Mouse (Mus musculus): ENCODE data around the gene Pigq. TPM values are rescaled to one million over a fixed set of nuclear protein-coding genes. Genes with fewer than 3 reads are reported as not detected.
A peak's percentile ranks its signal among the peaks of the same experiment; 100 is the strongest.

Pigq gene
- polyA plus RNA-seq, 1 experiment from 2014 or later: 69.8 TPM

GRCm38 (mm10) chr17:25947576-25947975, 2.8 kb upstream of the Pigq start:
- no peak for ATAC-seq (ENCODE audit: insufficient number of reproducible peaks, low FRiP score)
- Histone ChIP-seq H3K4me2 (no peak overlapping the region), H3K4me3 (no peak overlapping the region), H3K4me1 (replicated peaks) (peaks cover 19% of the 10 kb centered on the region), H3K27me3 (replicated peaks) (peaks cover 35% of the 10 kb centered on the region), H3K27ac (ENCODE audit: poor library complexity, severe bottlenecking) (no peak overlapping the region), H3K36me3 (no peaks in the 10 kb centered on the region), H3K9ac (peak overlapping the region; percentile 15; the same call in 1 of the 2 replicates), H3K9me3 (replicated peaks) (no peaks in the 10 kb centered on the region)
- WGBS: 72% methylated on average over 4 of the region's 4 CpGs

DNA sequence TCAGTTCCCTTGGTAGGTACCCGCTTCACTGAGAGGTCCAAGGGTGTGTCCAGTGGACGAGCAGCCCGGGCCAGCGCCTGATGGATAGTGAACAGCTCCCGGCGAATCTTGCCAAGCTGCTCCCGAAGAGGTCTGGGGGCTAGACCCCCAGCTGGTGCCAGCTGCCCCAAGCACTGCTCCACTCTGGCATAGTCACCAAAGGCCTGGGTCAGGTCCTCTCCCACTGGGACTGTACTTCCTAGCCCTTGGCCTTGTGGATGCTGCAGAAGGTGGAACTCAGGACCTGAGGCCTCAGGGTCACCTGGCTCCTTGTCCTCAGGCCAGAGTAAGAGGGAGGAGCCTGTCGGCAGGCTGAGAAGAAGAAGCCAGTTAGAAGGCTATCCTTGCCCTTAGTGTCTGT, 2.2 kb upstream of the Pigq start:
- H3K9ac ChIP-seq: no peak overlapping the region
- peaks cover 28% of the 10 kb centered on the region for H3K27me3 ChIP-seq (replicated peaks)
- H3K4me2 ChIP-seq: no peak overlapping the region
- WGBS: 78% methylated on average over 8 of the region's 8 CpGs
- peaks cover 14% of the 10 kb centered on the region for H3K4me1 ChIP-seq (replicated peaks)
- ATAC-seq (ENCODE audit: insufficient number of reproducible peaks, low FRiP score): no peak
- H3K36me3 ChIP-seq: no peaks in the 10 kb centered on the region
- no peaks in the 10 kb centered on the region for H3K9me3 ChIP-seq (replicated peaks)
- no peak overlapping the region for H3K27ac ChIP-seq (ENCODE audit: poor library complexity, severe bottlenecking)
- H3K4me3 ChIP-seq: no peak overlapping the region

- peaks cover 11% of the 10 kb centered on the region for H3K4me1 ChIP-seq (replicated peaks)
- peaks cover 23% of the 10 kb centered on the region for H3K27me3 ChIP-seq (replicated peaks)
- H3K9me3 ChIP-seq (replicated peaks): no peaks in the 10 kb centered on the region
- no peak for ATAC-seq (ENCODE audit: insufficient number of reproducible peaks, low FRiP score)
- H3K4me3 ChIP-seq: no peak overlapping the region
- no peak overlapping the region for H3K9ac ChIP-seq
- no peak overlapping the region for H3K4me2 ChIP-seq
- 69% methylated on average over 7 of the region's 7 CpGs for WGBS
- no peak overlapping the region for H3K27ac ChIP-seq (ENCODE audit: poor library complexity, severe bottlenecking)
- H3K36me3 ChIP-seq: no peaks in the 10 kb centered on the region
Measured at GRCm38 (mm10) chr17:25946349-25946748, 1.6 kb upstream of the Pigq start.

- H3K27ac ChIP-seq (ENCODE audit: poor library complexity, severe bottlenecking): no peak overlapping the region
- ATAC-seq (ENCODE audit: insufficient number of reproducible peaks, low FRiP score): no peak
Measured at GRCm38 (mm10) chr17:25945517-25946155, 900 bp upstream of the Pigq start.

DNA sequence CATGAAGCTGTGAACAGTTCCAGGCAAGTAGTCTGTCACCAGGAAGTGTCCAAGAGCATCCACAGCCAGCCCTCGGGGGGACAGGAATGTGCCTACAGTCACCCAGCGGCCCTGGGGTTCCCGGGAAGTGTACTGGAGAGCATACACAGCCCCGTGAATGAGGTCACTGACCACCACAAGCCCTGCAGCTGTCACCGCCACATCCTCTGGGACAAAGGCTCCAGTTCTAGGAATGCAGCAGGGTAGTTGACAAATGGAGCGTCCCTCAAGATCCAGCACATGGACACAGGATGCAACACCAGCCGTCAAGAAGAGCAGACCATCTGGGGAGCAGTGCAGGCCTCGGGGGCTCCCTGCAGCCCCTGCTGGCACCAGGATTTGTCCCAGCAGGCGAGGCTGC, 967 bp downstream of the Pigq start:
- Histone ChIP-seq H3K4me2 (peak overlapping the region; percentile 33; the same call in 1 of the 2 replicates), H3K27me3 (replicated peaks) (peaks cover 4% of the 10 kb centered on the region; the same call in 1 of the 2 replicates), H3K4me1 (replicated peaks) (peaks cover 15% of the 10 kb centered on the region), H3K9ac (peak overlapping the region; percentile 6; the same call in 1 of the 2 replicates), H3K4me3 (no peak overlapping the region), H3K27ac (ENCODE audit: poor library complexity, severe bottlenecking) (peak overlapping the region; percentile 47), H3K36me3 (0 out of 2 replicates have a peak, but pooled peaks cover 2% of the 10 kb centered on the region), H3K9me3 (replicated peaks) (no peaks in the 10 kb centered on the region)
- 61% methylated on average over 9 of the region's 9 CpGs for WGBS
- ATAC-seq (ENCODE audit: insufficient number of reproducible peaks, low FRiP score): no peak

More at GRCm38 (mm10) chr17:25945517-25946155, 900 bp upstream of the Pigq start:
- H3K9ac ChIP-seq: no peak overlapping the region
- H3K4me2 ChIP-seq: no peak overlapping the region
- H3K4me1 ChIP-seq (replicated peaks): peaks cover 9% of the 10 kb centered on the region
- peaks cover 16% of the 10 kb centered on the region for H3K27me3 ChIP-seq (replicated peaks)
- no peak overlapping the region for H3K4me3 ChIP-seq
- no peaks in the 10 kb centered on the region for H3K9me3 ChIP-seq (replicated peaks)
- 62% methylated on average over 9 of the region's 9 CpGs for WGBS
- H3K36me3 ChIP-seq: no peaks in the 10 kb centered on the region

DNA sequence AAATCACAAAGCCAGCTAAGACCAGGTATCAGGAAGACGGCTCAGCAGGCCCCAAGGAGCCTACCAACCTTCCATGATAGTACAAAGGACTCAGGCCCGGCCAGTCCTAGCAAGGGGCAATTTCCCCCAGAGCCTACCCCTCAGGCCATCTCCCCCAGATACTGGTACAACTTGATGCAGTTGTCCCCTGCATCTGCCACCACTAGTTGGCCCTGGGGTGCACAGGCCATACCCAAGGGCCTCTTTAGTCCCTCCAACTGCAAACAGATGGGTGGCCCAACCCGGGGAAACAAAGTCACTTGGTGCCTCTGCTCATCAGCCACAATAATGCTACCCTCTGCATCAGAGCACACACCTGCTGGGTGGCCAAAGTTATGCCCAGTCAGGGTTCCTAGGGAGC, 1.5 kb downstream of the Pigq start:
- Histone ChIP-seq H3K9me3 (replicated peaks) (no peaks in the 10 kb centered on the region), H3K36me3 (peaks cover 4% of the 10 kb centered on the region; the same call in 1 of the 2 replicates), H3K4me1 (replicated peaks) (peaks cover 15% of the 10 kb centered on the region), H3K9ac (peak overlapping the region; percentile 6; the same call in 1 of the 2 replicates), H3K4me2 (peak overlapping the region; percentile 33), H3K27ac (ENCODE audit: poor library complexity, severe bottlenecking) (peak overlapping the region; percentile 47), H3K27me3 (replicated peaks) (peaks cover 4% of the 10 kb centered on the region; the same call in 1 of the 2 replicates), H3K4me3 (no peak overlapping the region)
- 71% methylated on average over 3 of the region's 3 CpGs for WGBS
- ATAC-seq (ENCODE audit: insufficient number of reproducible peaks, low FRiP score): no peak

DNA sequence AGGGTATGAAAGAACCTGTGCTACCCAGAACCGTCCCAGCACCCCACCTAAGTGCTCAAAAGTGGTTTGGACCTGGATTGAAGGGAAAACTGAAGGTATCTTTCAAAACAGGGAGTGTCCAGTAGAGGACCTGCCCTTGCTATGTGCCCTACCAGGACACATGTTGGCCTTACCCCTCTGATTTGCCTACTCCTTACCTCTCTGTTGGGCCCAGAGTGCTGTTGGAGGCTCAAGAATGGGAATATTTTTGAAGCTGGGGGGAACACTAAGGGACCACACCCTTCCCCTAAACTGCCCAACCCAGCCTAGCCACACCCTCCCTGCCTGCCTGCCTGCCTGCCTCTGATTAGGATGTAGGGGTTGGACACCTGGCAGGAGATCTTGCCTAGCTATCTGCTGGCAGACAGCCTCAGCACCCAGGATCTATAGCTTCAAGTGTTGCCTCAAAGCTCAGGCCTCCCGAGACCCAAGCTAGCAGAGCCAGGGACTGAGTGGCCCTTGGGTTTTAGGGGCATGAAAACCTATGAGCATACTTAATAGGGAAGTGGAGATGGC, 2.1 kb downstream of the Pigq start:
- Histone ChIP-seq H3K4me3 (peak overlapping the region; percentile 92), H3K9me3 (replicated peaks) (no peaks in the 10 kb centered on the region), H3K27me3 (replicated peaks) (peaks cover 4% of the 10 kb centered on the region; the same call in 1 of the 2 replicates), H3K9ac (0 out of 2 replicates have a peak overlapping the region, but pooled peaks have one; percentile 98), H3K36me3 (peaks cover 7% of the 10 kb centered on the region), H3K4me1 (replicated peaks) (peaks cover 15% of the 10 kb centered on the region), H3K4me2 (peak overlapping the region; percentile 66), H3K27ac (ENCODE audit: poor library complexity, severe bottlenecking) (peak overlapping the region; percentile 74)
- peak; percentile 87 for ATAC-seq (ENCODE audit: insufficient number of reproducible peaks, low FRiP score)
- 73% methylated on average over 2 of the region's 2 CpGs for WGBS

DNA sequence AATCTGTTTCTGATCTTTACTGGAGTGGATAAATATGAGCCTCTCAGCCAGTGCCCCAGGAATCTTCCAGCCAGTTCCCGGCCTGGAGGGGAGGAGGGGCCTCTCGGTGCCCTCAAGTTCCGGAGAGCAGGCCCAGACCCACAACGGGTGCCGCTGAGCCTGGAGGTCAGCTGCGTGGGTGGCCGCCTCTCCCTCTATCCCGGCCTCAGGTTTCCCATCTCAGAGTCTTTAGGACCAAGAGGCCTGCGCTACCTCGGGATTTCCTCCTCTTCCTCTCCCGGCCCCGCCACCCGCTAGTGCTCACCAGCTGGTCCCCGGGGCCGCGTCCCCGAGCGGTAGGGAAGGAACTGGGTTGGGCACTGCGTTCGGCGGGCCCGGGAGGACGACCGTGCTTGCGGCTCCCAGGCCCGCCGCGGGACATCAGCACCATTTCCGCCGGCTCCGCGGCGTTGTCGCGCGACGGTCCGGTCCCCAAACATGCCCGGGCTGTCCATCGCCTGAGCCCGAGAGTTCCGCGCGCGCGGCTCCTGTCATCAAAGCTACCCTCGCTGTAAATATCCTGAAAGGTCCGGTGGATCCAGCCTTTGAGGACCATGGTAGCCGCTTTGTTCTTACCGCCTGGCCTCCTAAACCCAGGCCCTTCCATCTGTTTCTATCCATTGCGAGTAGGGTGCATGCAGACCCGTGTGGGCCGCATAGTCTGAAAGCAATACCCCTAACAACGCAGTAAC, 3.1 kb downstream of the Pigq start:
- H3K4me3 ChIP-seq: peak overlapping the region; percentile 92
- peaks cover 12% of the 10 kb centered on the region for H3K4me1 ChIP-seq (replicated peaks)
- peak overlapping the region; percentile 66 for H3K4me2 ChIP-seq
- H3K27me3 ChIP-seq (replicated peaks): peaks cover 3% of the 10 kb centered on the region; the same call in 1 of the 2 replicates
- peak overlapping the region; percentile 98 for H3K9ac ChIP-seq
- H3K27ac ChIP-seq (ENCODE audit: poor library complexity, severe bottlenecking): peak overlapping the region; percentile 86
- H3K9me3 ChIP-seq (replicated peaks): no peaks in the 10 kb centered on the region
- WGBS: 4% methylated on average over 54 of the region's 54 CpGs
- peaks cover 17% of the 10 kb centered on the region for H3K36me3 ChIP-seq
- ATAC-seq (ENCODE audit: insufficient number of reproducible peaks, low FRiP score): peak; percentile 56

GRCm38 (mm10) chr17:25934526-25934925, 10.2 kb downstream of the Pigq start:
- no peak for ATAC-seq (ENCODE audit: insufficient number of reproducible peaks, low FRiP score)
- H3K27me3 ChIP-seq (replicated peaks): no peaks in the 10 kb centered on the region
- H3K9ac ChIP-seq: no peak overlapping the region
- no peak overlapping the region for H3K27ac ChIP-seq (ENCODE audit: poor library complexity, severe bottlenecking)
- no peaks in the 10 kb centered on the region for H3K4me1 ChIP-seq (replicated peaks)
- H3K4me3 ChIP-seq: no peak overlapping the region
- no peaks in the 10 kb centered on the region for H3K9me3 ChIP-seq (replicated peaks)
- WGBS: 86% methylated on average over 1 of the region's 1 CpGs
- peaks cover 85% of the 10 kb centered on the region for H3K36me3 ChIP-seq
- no peak overlapping the region for H3K4me2 ChIP-seq

- Histone ChIP-seq H3K36me3 (peaks cover 53% of the 10 kb centered on the region), H3K4me3 (no peak overlapping the region), H3K9ac (no peak overlapping the region), H3K4me1 (replicated peaks) (peaks cover 6% of the 10 kb centered on the region; the same call in 1 of the 2 replicates), H3K4me2 (no peak overlapping the region), H3K27ac (ENCODE audit: poor library complexity, severe bottlenecking) (no peak overlapping the region), H3K27me3 (replicated peaks) (no peaks in the 10 kb centered on the region), H3K9me3 (replicated peaks) (no peaks in the 10 kb centered on the region)
- ATAC-seq (ENCODE audit: insufficient number of reproducible peaks, low FRiP score): no peak
- 73% methylated on average over 2 of the region's 2 CpGs for WGBS
Measured at GRCm38 (mm10) chr17:25925348-25925747, 19.4 kb downstream of the Pigq start.

DNA sequence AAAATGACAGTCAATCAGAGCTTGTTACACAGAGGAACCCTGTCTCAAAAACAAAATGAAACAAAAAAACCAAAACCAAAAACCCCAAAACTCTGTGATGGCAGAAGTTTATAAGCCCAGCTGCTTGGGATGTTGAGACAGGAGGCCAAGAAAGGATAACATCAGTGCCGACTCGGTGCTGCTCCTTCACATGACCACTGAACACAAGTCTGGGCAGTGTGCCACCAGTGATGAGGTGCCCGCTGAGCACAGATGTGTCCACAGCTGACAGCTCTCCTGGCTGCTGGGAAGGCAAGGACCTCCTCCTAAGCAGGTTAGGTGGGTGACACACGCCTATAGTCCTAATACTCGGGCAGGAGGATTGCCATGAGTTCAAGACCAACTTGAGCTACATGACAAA, 22.6 kb downstream of the Pigq start:
- Histone ChIP-seq H3K9ac (no peak overlapping the region), H3K9me3 (replicated peaks) (no peaks in the 10 kb centered on the region), H3K27me3 (replicated peaks) (no peaks in the 10 kb centered on the region), H3K27ac (ENCODE audit: poor library complexity, severe bottlenecking) (no peak overlapping the region), H3K36me3 (peaks cover 29% of the 10 kb centered on the region), H3K4me2 (no peak overlapping the region), H3K4me3 (no peak overlapping the region), H3K4me1 (replicated peaks) (peaks cover 24% of the 10 kb centered on the region)
- ATAC-seq (ENCODE audit: insufficient number of reproducible peaks, low FRiP score): no peak
- WGBS: 81% methylated on average over 5 of the region's 5 CpGs
